Mouse (Mus musculus): ENCODE results near the gene Rbm6.

The Rbm6 gene

DNA sequence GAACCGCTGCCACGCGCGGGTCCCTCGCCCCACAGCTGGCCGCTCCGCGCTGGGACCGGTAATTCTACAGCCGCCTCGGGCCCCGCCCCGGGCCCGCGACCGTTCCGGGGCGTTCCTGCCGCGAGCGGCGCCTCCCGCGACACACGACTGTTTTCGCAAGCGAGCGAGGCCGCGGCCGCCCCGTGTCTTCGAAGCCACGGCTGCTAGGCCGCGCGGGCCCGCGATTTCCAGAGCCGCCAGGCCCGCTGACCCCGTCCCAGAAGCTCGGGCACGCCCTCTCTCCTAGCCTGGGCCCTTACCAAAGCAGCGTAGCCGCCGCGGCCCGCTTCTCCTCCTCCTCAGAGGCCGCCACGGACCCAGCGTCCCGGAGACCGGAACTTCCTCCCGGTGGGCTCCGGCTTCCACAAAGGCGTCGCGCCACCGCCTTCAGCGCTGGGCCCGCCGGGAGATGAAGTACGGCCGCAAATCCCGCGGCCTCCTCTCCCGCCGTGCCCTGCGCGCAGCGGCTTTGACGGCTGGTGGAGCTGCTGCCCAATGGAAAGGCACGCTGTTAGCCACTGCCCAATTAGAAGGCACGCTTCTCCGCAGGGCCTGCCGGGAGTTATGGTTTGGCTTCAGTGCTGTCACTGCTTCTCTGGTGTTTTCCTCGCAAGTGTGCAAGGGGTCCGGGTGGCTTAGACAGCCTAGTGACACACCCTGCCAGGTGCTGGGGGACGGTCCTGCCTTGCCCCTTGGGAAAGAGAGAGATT lies 513 bp downstream of the Rbm6 start:
- DNase-seq = peak; percentile 96

DNA sequence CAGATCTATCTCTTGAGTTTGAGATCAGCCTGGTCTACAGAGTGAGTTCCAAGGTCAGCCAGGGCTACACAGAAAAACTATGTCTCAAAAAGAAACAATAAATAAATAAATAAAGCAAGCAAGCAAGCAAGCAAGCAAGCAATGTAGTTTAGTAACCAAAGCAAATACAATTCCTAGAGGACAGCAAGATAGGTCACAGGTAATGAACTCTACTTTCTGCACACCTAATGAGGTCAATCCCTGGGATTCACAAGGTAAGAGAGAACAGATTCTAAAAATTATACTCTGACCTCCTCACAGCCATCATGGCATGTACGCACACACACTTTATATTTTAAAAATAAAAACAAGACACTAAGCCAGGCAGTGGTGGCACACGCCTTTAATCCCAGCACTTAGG lies 7.0 kb downstream of the Rbm6 start:
- no peak for DNase-seq

DNA sequence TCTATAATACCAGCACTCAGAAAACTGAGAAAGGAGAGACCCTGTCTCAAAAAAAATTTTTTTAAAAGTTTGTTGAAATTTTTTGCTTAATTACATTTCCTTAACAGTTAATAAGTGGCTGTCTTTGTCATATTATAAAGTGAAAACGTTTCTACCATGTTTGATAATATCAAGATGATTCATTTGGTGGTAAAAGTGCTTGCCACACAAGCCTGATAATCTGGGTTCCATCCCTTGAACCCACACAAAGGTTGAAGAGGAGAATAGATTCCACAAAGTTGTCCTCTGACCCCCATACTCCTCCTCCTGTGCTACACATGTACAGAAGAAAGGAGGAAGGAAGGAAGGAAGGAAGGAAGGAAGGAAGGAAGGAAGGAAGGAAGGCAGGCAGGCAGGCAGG lies 8.5 kb downstream of the Rbm6 start:
- DNase-seq = no peak

DNA sequence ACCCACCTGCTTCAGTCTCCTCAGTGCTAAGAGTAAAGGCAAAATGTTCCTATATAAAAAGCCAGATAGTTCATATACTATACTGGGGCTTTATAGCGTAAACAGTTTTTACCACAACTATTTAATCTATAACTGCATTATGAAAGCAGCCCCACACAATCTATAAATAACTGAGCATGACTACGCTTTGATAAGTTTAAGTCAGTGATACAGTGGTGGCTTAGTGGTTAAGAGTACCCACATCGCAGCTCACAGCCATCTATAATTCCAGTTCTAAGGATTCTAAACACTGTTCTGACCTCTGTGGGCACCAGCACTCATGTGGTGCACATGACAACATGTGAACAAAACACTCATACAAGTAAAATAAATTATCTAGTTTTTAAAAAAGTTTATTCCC lies 14.7 kb downstream of the Rbm6 start:
- no peak for DNase-seq

DNA sequence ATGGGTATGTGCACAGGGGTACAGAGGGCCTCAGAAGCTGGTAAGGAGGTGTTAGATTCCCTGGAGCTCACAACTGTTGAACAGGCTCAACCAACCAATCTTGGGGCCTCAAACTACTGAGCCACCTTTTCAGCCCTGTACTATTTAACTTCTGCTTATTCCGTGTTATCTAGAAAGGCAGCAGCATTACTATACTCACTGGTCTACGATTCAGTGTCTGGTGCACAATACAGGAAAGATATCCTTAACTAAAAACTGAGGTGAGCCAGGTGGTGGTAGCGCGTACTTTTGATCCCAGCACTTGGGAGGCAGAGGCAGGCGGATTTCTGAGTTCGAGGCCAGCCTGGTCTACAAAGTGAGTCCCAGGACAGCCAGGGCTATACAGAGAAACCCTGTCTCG lies 24.1 kb downstream of the Rbm6 start:
- no peak for DNase-seq

DNA sequence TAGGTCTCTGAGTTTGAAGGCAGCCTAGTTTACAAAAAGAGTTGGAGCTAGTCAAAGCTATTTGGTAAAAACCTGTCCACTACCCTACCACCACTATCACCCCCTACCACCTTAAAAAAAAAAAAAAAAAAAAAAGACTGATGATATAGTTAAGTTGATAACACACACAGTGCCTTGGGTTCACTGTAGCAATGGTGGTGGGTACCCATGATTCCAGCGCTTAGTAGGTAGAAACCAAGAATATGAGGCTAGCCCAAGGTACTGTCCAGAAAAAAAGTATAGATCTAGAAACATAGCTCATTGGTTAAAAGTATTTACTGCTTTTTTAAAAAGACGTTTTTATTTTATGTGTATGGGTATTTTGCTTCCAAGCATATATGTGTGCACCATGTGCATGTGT lies 30.3 kb downstream of the Rbm6 start:
- no peak for DNase-seq

DNA sequence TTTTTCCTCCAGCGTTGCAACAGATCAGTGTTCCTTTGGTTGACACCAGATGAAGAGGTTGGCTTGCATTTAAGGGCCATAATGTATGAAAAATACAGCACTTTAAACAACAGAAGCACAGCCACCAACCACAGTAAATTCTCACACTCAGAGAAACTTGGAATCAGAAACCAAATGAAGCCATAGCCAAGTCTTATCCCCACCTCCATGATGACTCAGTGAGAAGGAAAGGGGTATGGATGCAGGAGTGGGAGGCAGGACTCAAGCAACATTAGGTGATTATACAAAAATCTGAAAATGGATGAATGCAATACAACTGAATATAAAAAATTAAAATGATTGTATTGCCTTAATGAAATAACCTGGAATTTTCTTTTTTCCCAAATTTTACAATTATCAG lies 34.2 kb downstream of the Rbm6 start:
- DNase-seq = no peak

DNA sequence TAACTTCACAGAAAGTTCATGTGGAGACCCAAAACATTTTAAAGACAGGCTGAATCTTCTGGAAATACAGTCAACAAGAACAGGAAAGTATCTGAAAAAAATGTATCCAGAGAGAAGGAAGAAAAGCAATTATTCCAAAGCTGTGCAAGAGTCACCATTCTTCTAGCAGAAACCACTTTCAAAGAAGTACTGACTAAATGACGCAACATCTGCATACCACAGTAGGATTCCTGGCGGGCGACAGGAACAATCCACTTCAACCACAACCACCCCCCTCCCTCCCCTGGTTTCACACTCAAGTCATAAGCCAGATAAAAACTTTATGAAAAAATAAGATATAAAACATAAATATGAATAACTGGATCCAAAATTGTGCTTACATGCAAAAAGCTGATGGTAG lies 39.2 kb downstream of the Rbm6 start:
- no peak for DNase-seq

DNA sequence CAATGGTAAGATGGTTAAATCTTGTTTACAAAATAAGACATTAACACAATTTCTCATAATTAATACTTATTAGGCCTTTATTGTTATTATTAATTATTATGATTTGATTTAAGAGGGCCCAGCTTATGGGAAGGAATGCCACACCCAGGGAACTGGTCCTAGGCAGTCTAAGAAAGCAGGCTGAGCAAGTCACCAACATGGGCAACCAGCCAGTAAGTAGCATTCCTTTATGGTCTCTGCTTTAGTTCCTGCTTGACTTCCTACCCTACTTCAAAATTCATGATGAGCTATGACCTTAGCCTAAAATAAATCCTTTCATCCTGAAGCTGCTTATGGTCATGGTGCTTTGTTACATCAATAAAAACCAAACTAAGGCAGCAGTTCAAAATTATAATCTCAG lies 41.3 kb downstream of the Rbm6 start:
- DNase-seq = no peak

DNA sequence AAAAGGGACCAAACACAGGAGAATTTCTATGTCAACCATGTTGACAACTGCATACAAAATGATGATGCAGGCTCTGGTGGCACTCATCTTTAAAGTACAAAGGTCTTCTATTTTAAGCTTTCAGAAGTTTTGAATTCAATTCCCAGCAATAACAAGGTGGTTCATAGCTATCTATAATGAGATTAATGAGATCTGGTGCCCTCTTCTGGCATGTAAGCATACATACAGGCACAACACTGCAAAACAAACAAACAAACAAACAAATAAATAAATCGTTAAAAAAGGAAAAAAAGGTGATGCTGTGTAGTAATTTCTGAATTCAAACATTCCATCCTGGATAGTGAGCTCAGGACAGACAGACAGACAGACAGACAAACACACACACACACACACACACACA lies 60.9 kb downstream of the Rbm6 start:
- DNase-seq = no peak

DNA sequence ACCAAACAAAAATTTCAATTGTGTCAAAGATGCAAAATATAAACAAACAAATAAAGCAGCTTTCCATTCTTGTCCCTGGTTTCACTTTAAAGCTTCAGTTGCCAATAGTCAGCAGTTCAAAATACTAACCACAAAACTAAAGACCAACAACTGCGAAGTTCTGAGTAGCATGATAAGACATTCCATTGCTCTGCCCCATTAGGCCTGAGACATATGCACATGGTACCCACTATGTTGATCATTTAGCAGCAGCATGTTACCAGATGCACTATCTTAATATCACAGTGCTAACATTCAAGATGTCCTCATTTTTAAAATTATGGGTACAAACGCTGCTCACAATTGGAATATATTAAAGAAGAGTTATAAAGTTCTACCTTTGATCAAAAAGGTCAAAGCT lies 62.1 kb downstream of the Rbm6 start:
- DNase-seq = no peak

DNA sequence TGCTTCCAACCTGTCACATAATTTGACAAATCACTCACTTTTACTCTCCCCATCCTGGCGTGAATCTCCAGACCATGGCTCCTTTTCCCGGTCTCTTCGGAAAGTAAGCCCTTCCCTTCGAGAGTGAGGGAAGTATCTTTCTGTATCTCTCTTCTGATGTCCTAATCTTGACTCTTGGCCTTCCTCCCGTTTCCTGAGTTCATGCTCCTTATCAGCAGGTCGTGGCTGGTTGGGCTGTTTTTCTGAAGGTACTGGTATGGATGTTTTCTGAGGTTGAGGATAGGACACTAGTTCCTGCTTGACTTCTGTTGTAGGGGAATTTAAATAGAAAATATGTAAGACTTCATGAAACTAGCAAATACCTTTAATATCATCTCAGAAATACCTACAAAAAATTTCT lies 81.3 kb downstream of the Rbm6 start:
- DNase-seq = no peak

DNA sequence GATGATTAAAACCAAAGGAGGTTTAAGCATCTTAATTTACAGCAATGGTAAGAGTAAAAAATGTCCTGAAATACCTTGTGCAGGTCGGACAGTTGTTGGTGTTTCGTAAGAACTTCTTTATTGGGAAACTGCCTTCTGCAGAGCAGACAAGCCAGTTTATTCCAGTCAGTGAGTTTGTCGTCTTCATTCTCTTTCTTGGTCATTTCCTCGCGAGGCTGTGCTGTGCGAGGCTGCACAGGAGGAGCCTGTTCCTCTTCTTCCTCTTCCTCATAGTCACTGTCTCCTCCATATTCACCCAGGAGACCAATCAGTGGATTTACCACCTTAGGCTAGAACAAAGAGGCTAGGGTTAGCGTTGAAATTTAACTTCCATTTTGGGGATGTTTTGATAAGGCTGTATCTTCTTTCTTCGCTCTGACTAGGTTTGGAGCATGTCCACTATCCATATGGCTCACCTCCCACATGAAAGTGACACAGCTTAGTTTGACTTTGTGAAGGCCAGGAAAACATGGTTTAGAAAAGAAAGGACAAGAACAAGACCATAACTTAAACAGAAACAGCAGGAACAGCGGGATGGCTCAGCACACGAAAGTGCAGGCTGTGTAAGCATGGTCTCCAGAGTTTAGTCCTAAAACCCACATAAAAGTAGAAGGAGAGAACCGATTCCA lies 90.4 kb downstream of the Rbm6 start:
- no peak for DNase-seq

DNA sequence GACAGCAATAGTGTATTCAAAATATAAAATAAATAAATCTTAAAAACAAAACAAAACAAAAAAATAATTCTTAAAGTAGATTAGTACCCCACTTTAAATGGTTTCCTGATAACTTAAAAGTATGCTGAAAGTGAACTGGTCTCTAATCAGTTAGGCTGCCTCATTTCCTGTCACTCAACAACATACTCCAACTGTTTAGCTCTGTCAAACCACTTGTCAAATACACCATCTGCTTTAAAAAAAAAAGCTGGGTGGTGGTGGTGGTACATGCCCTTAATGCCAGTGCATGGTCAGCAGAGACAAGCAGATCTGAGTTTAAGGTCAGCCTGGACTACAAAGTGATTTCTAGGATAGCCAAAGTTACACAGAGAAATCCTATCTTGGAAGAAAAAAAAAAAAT lies 96.2 kb downstream of the Rbm6 start:
- DNase-seq = no peak

DNA sequence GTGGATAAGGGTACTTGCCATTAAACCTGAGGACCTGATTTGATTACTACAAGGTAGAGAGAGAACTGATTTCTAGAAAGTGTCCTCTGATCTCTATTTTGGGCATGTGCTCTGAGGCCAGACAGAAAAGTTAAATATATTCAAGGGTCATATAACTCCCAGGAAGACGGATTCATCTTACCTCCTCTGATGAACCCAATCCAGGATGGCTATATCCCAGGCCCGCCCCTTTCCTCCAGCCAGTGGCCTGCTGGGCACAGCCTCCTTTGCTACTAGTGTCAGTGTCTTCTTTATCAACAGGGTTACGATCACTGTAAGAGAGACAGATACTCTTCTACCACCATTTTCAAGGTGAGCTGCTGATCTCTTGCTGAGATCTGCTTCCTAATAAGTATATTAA lies 98.6 kb downstream of the Rbm6 start:
- no peak for DNase-seq

DNA sequence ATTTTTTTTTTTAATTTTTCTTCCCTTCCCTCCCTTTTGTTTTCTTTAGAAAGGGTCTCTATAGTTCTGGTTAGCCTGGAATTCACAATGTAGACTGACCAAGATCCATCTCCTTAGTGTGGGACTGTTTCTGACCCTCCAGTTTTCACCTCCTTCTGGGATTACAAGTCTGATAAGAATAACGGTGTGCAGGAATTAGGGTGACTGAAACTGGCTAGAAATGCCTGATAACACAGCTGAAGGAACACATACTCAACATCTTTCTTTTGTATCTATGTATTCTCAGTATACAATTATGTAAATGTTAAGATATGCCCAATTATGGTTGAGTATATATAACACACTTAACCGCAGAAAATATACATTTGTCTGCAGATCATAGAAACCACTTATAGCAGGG lies 101.3 kb downstream of the Rbm6 start:
- DNase-seq = no peak

DNA sequence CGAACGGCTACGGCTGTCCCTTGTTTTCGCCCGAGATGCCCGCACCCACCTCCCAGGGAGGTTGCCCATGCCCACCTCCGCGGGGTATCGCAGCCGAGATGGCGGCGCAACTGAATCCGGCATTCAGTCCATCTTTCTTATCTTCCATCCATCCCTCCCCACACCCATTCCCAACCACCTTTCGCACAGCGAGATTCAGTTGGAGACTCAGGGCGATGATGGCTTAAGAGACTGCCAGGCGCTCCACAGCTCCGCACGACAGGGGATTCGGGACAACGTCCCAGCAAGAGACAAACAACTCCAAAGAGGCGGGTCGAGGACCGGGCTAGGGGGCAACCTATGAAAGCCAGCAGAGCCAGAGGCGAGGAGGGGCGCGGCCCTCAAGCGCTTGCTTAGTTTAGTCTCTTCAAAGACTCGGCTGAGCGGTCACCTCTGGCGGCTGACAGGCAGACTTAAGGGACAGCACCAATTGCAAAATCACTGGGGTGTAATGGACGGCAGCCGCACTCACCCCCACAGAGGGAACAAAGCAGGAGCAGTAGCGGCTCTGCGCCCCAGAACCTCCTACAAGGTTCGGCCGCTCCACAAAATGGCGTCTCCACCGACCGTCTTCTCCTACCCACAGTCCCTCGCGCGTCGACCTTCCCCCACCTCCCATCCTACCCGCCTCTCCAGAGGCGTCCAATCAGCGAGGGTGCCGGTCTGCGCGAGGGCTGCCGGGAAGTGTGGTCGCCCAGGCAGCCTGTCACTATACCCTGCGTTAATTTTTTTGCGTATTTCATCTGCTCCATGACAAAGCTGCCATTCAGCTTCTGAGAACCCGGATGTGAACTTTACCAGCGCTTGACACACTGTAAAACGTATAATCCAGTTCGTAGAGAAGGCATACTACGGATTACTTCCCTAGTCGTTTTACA lies 102.4 kb downstream of the Rbm6 start, which contains the start of gene Rbm5:
Gene Rbm5 (minus strand): TSS at position 623 of the 917 bp plus-strand sequence.
- peak; percentile 96 for DNase-seq

DNA sequence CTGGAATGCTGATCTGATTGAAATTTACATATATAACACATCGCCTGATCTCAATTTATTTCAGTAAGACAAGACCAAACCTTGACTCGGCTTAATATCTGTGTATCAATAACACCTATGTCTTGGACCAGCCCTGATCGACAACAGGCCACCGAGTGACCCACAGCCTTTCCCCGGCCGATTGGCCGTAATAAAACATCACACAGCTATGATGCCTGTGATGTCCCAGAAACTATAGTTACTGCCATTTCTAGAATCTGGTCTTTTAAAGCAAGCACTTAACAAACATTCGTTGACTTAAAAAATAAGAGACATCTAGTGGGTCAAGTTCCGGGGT lies 103.0 kb downstream of the Rbm6 start:
- DNase-seq = no peak

DNA sequence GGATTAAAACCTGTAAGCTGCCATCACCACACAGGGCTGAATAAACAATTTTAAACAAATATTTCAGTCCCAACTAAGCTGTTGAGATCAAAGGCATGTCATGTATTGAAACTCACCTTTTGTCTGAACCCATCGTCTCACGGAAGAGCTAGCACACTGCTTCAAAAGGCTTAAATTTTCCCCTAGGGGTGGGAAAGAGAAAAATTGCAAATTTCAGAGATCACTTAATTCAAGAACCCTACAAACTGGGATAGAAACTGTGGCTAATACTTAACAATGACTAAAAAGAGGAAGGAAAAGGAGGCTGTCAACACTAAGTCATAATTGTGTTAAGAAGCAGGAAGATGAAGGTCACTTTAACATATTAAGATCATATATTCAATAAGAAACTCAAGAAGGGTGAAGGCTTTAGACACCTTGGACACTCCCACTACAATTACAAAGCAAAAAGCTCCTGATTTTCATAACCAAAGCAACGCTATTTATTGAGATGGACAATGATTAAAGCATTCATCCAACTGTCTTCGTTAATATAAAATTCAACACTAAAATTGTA lies 103.5 kb downstream of the Rbm6 start:
- DNase-seq = no peak

DNA sequence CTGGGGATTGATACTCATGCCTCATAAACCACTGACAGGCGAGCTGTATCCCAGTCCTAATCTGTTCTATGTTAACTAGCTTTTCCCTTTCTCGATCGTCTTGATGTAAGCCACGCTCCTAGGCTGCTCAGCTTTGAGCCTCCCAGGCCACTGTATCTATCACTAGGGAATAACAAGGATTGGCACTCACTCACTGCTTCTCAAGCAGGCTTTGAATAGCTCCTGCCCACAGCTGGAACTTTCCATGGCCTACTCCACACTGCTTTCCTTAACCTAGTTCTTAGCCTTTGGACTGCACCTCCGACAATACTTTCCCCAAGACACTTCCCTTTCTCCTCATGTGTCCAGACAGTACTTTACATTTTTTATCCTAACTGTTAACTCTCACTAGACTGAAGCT lies 104.2 kb downstream of the Rbm6 start:
- no peak for DNase-seq

DNA sequence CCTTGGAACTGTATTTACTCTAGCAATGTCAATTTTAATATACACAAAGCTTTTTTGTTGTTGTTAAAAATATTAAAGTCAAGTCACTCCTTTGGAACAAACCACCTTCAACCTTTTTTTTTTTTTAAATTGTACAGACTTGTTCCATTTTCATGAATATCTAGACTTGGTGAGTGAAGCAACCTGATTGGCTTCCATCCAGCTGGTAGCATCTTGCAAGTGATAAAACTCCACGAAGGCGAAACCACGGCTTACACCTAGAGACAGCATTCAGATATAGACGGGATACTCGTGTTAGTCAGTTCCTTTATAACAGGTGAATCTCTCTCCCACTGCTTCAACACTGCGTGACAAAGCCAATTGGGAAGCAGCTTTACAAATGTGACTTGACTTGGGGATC lies 113.4 kb downstream of the Rbm6 start:
- DNase-seq = no peak

DNA sequence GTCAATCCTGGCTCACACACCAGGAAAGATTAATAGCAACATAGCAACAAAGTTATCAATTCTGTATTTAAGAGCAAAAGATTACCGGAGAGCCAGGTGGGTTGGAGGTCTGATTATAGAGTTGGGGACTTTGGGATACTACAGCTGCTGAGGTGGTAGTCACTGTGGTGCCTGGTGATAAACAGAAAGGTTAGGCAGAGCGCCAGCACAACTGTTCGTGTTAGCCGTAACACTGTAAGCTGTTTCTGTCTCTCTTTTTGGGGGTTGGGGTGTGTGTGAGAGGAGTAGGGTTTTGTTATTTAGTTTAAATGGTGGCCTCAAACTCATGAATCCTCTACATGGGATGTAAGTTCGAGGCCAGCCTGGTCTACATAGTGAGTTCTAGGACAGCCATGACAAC lies 122.7 kb downstream of the Rbm6 start:
- DNase-seq = no peak

DNA sequence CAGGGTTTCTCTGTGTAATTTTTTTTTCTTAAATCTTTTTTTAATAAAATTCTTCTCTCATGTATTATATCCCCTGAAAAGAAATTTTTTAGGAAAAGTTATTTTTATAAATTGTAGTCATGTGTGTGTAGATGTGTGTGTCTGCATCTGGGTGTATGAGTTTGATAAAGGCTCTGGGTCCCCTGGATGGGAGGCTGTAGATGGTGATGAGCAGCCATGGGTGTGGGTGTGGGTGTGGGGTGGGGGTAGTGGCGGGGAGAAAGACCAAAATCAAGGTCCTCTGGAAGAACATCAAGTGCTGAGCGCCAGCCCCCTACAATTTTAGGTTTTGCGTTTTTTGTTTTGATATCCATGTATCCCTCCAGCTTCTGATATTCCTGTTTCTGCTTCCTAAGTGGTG lies 125.0 kb downstream of the Rbm6 start:
- DNase-seq = no peak

DNA sequence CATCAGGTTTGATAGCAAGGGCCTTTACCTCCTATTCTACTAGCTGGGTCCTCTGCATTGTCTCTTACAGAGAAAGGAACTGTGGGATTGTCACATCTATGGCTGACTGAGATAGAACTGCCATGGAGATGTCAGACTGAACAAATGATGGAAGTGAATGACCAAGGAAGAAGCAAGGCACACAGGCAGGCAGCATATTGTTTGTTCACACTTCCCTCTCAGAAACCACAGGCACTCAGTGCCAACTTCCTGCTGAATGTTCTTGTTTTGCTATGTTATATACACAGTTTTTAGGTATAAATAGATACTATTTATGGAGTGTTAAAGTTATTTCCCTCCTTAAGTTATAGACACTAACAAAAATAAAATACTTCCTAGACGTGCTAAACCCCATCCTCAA lies 125.7 kb downstream of the Rbm6 start:
- DNase-seq = no peak

Data from cerebellum, adult 9-11 months (tissue).